Comparison of ENCODE assay signal across 10 mouse cellular contexts in genomic region chr8:47951380-47951932, GRCm38 (mm10). TPM values are rescaled to one million over a fixed set of nuclear protein-coding genes. Genes with fewer than 3 reads are reported as not detected.
DNase-seq lines count a peak whose midpoint lies in the region; ATAC-seq and TF ChIP-seq lines count a peak whose summit lies in the region.
"Had no signal": no experiment of that assay in that cellular context is flagged by ENCODE, and none has a peak within 500 bp of the region (broad histone marks: within the 10 kb centered on the region; RNA-seq: fewer than 3 reads in every experiment).

No protein-coding gene starts in this region.

- no peak overlapping the region for H3K27ac ChIP-seq in left cerebral cortex, adult 2 months
- H3K27ac ChIP-seq in lung, embryonic 16.5 days (ENCODE audit: low read length), result no peak overlapping the region
- H3K27ac ChIP-seq: liver, embryonic 13.5 days had no signal

- no peak for TF ChIP-seq POLR2A in brain, embryonic 14.5 days (IDR thresholded peaks at IDR 0.05; ENCODE audit: borderline replicate concordance, extremely low read depth, insufficient read depth, insufficient read length, poor library complexity, severe bottlenecking)

- 48% methylated on average over 7 of the region's 7 CpGs for WGBS in lung, embryonic 16.5 days

- no peak overlapping the region for H3K4me3 ChIP-seq in left cerebral cortex, adult 2 months
- no peak overlapping the region for H3K4me3 ChIP-seq in lung, embryonic 16.5 days (ENCODE audit: low read length)
- H3K4me3 ChIP-seq: erythroblast, embryonic 14.5 days; liver, embryonic 13.5 days had no signal

- peak; percentile 46; the same call in 1 of the 2 replicates for ATAC-seq in lung, embryonic 16.5 days (ENCODE audit: low read depth)

- H3K4me1 ChIP-seq in lung, embryonic 16.5 days (replicated peaks; ENCODE audit: control insufficient read depth, insufficient read depth, low read length), result peaks cover 24% of the 10 kb centered on the region

- no peak overlapping the region for H3K9ac ChIP-seq in lung, embryonic 16.5 days (ENCODE audit: low read length)
- H3K9ac ChIP-seq: liver, embryonic 13.5 days had no signal

- H3K27me3 ChIP-seq in lung, embryonic 16.5 days (ENCODE audit: control insufficient read depth, insufficient read depth, low read depth, low read length), result no peaks in the 10 kb centered on the region
- H3K27me3 ChIP-seq: liver, embryonic 13.5 days had no signal

- H3K4me2 ChIP-seq in lung, embryonic 16.5 days (ENCODE audit: low read depth, low read length), result no peak overlapping the region
- H3K4me2 ChIP-seq: liver, embryonic 13.5 days had no signal

- no peaks in the 10 kb centered on the region for H3K36me3 ChIP-seq in lung, embryonic 16.5 days (ENCODE audit: control insufficient read depth, insufficient read depth, low read length)
- H3K36me3 ChIP-seq: liver, embryonic 13.5 days had no signal

- intact Hi-C loops in left cerebral cortex, adult 2 months (cut with DNase I), result loop anchor here (2.0 kb wide), 1 partner anchor 79 kb away; no protein-coding TSS in a partner anchor

- peak; percentile 32 for DNase-seq in adrenal gland, postnatal 10 days
- DNase-seq in adrenal gland, adult 18-20 months (ENCODE audit: low spot score in 2 of 2), result no peak
- no peak for DNase-seq in left cerebral cortex, adult 2 months (ENCODE audit: extremely low spot score in 1 of 2, low spot score in 2 of 2)
- DNase-seq in left cerebral cortex, adult 11 months (ENCODE audit: low spot score), result no peak
- DNase-seq in brain, embryonic 14.5 days (ENCODE audit: low read depth), result no peak
- no peak for DNase-seq in Muller cell, postnatal 12 days (ENCODE audit: inconsistent ontology term)
- DNase-seq in right cerebral cortex, adult 18-20 months, result no peak
- DNase-seq: liver, embryonic 13.5 days had no signal

- no peaks in the 10 kb centered on the region for H3K9me3 ChIP-seq in lung, embryonic 16.5 days (ENCODE audit: control insufficient read depth, low read length)
- H3K9me3 ChIP-seq: liver, embryonic 13.5 days had no signal

- TF ChIP-seq CTCF in left cerebral cortex, adult 2 months (IDR thresholded peaks at IDR 0.05), result peak; percentile 59
- peak; percentile 49; the same call in 1 of the 2 replicates for TF ChIP-seq CTCF in brain, embryonic 14.5 days (IDR thresholded peaks at IDR 0.05; ENCODE audit: borderline replicate concordance, extremely low read depth, insufficient read depth, insufficient read length)

RNA-seq across cellular contexts. Expression of gene Wwc2, which starts 39.3 kb away (rescaled TPM):
- 10 to 100 TPM; 23.0 to 24.4 TPM for total RNA-seq in adrenal gland, postnatal 10 days (2021)
- 10 to 100 TPM; 22.1 to 24.3 TPM for total RNA-seq in adrenal gland, adult 18-20 months (2021)
- total RNA-seq in left cerebral cortex, adult 2 months (2021), result 10 to 100 TPM; 24.4 to 24.8 TPM
- 3.6 and 6.8 TPM in 2 replicates for polyA plus RNA-seq in brain, embryonic 14.5 days (2012; rRNA removed)
- polyA plus RNA-seq in lung, embryonic 16.5 days (2015; fragmentation: Nextera tagmentation; extraction: Ambion mirVana), result 12.6 and 12.9 TPM in 2 replicates
